Mouse (Mus musculus) hindbrain, embryonic 14.5 days (tissue): ENCODE results near the gene Slc22a3. TPM values are rescaled to one million over a fixed set of nuclear protein-coding genes. Genes with fewer than 3 reads are reported as not detected.

Experiments used
- ATAC-seq: fragments of 200-750 bp; cut with Nextera tagmentation; 2 replicates; pipeline ENCODE4 v1.8.0; 2017; ENCODE audit warnings: moderate number of reproducible peaks, mild to moderate bottlenecking, moderate TSS enrichment, moderate library complexity; ENCODE audit not compliant: low FRiP score
- DNase-seq: peaks from one replicate; pipeline ENCODE4 v3.0.0-alpha.2; 2015; ENCODE audit warnings: low spot score
- H3K27ac ChIP-seq: fragments of 300-500 bp; sonication (generic); 2 replicates; pipeline ENCODE4 v1.5.1; 2014; ENCODE audit warnings: mild to moderate bottlenecking, moderate library complexity
- H3K27me3 ChIP-seq: fragments of 300-500 bp; sonication (generic); 2 replicates; pipeline ENCODE4 v1.6.1; 2014; ENCODE audit warnings: mild to moderate bottlenecking, low read length, mixed read lengths; ENCODE audit not compliant: control insufficient read depth, insufficient read depth
- H3K36me3 ChIP-seq: fragments of 300-500 bp; sonication (generic); replicated peaks from 2 replicates; pipeline ENCODE4 v1.6.1; 2014; ENCODE audit not compliant: control insufficient read depth, insufficient read depth
- H3K4me1 ChIP-seq: fragments of 300-500 bp; sonication (generic); replicated peaks from 2 replicates; pipeline ENCODE4 v1.6.1; 2014; ENCODE audit warnings: antibody characterized with exemption, low read length, mixed read lengths; ENCODE audit not compliant: control insufficient read depth, insufficient read depth
- H3K4me2 ChIP-seq: fragments of 300-500 bp; sonication (generic); replicated peaks from 2 replicates; pipeline ENCODE4 v1.6.1; 2014; ENCODE audit warnings: mild to moderate bottlenecking, moderate library complexity
- H3K4me3 ChIP-seq: fragments of 300-500 bp; sonication (generic); replicated peaks from 2 replicates; pipeline ENCODE4 v1.5.1; 2014; ENCODE audit warnings: mild to moderate bottlenecking, low read length
- H3K9ac ChIP-seq: fragments of 300-500 bp; sonication (generic); 2 replicates; pipeline ENCODE4 v1.6.1; 2014
- H3K9me3 ChIP-seq: fragments of 300-500 bp; sonication (generic); 2 replicates; pipeline ENCODE4 v1.6.1; 2016; ENCODE audit warnings: low read length; ENCODE audit not compliant: control insufficient read depth
- WGBS: fragments of 180-500 bp; shearing (Covaris S2); extraction: QIAGEN DNeasy Blood & Tissue Kit; methylation state at CpG from one replicate; pipeline ENCODE4 v1.1.7; 2014; 5-methylcytosine and 5-hydroxymethylcytosine counted together
- polyA plus RNA-seq: library from polyadenylated mRNA; unstranded; fragments of >200 nt; fragmentation: Nextera tagmentation; extraction: Ambion mirVana; gene quantifications from 2 replicates; pipeline ENCODE4 v1.2.1, GENCODE M21; 2014

Slc22a3 gene
- polyA plus RNA-seq, 1 experiment from 2014 or later, result 0.82 TPM

DNA sequence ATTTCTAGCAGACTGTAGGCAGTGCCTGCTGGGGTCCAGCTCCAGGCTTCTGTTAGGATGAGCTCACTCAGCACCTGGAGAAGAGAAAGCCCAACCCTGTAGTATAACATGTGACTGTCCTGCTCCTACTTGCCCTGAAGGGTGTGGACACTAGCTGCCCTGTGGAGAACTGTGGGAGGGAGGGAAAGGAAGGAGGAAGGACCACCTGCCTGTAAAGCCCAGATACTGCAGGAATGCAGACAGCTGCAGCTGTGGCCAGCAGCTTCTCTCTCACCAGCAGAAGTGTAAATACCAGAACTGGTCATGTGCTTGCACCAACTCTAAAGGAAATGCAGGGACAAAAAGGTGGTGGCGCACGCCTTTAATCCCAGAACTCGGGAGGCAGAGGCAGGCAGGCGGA, 137.2 kb downstream of the Slc22a3 start:
- DNase-seq (no peak), ATAC-seq (no peak)
- Histone ChIP-seq H3K27me3 (no peaks in the 10 kb centered on the region), H3K9me3 (no peaks in the 10 kb centered on the region), H3K4me1 (peaks cover 6% of the 10 kb centered on the region; the same call in 1 of the 2 replicates), H3K36me3 (no peaks in the 10 kb centered on the region), H3K27ac (no peak overlapping the region), H3K4me3 (no peak overlapping the region), H3K9ac (no peak overlapping the region), H3K4me2 (no peak overlapping the region)
- WGBS, result 85% methylated on average over 4 of the region's 4 CpGs

DNA sequence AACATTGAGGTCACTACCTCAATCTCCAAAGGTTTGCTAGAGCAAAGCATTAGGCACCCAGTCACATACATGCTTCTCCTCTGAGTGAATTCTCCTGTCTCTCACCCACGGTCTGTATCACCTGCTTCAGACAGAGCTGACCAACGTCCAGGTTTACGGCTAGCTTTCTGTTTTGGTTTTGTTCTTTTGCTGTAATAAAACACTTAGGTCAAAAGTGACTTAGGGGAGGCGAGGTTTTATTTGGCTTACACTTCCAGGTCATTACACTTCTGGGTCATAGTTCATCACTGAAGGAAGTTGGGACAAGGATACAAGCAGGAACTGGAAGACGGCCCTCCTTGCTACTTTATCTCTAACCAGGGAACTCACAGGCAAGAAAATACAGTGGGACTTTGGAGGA, 138.1 kb downstream of the Slc22a3 start:
- Histone ChIP-seq H3K4me2 (no peak overlapping the region), H3K4me1 (peaks cover 6% of the 10 kb centered on the region; the same call in 1 of the 2 replicates)

More for the DNA sequence above, 138.1 kb downstream of the Slc22a3 start:
- 65% methylated on average over 5 of the region's 5 CpGs for WGBS
- Histone ChIP-seq H3K27ac (no peak overlapping the region), H3K9me3 (no peaks in the 10 kb centered on the region), H3K27me3 (no peaks in the 10 kb centered on the region), H3K4me3 (no peak overlapping the region), H3K36me3 (no peaks in the 10 kb centered on the region), H3K9ac (no peak overlapping the region)
- ATAC-seq, result no peak
- no peak for DNase-seq

Other genes with a start within 250 kb of the Slc22a3 start
- 35.9 and 43.6 TPM in 2 replicates for gene Map3k4, start 188.9 kb downstream of the Slc22a3 start, polyA plus RNA-seq
- gene Plg, start 129.1 kb downstream of the Slc22a3 start, polyA plus RNA-seq, result 0.20 TPM in 1 of 2 replicates, not detected in the other
- 0.76 and 1.5 TPM in 2 replicates for gene Slc22a2, start 76.4 kb upstream of the Slc22a3 start, polyA plus RNA-seq
- not detected in 2 replicates for gene Slc22a1, start 168.1 kb upstream of the Slc22a3 start, polyA plus RNA-seq